Mouse (Mus musculus): ENCODE results near the gene Wee2.

DNA sequence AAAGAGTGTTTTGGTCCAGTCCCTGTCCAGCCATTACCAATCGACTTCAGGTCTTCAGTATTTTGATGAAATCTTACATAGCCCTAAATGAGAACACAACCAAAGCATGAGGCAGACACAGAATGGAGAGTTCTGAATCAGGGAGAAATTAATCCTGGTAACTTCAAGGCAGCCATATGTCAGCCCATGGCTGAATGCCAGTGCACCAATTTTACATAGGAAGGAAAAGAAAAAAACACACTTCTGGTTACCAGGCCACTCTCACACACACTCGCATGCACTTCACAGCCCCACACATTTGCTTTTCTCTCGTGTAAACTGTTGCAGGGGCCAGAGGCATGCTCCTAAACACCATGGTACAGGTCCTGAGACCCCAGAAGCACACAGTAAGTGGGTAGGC, 8.0 kb upstream of the Wee2 start:
- no peak for TF ChIP-seq USF1 (IDR thresholded peaks at IDR 0.05; ENCODE audit: low read depth)
- TF ChIP-seq CTCF (IDR thresholded peaks at IDR 0.05; ENCODE audit: control insufficient read depth, insufficient read depth, insufficient read length), result no peak
- TF ChIP-seq CEBPB (IDR thresholded peaks at IDR 0.05; ENCODE audit: low read depth), result no peak
- no peak for TF ChIP-seq MYOD1 (IDR thresholded peaks at IDR 0.05; ENCODE audit: control insufficient read depth, insufficient read length, low read depth)
- TF ChIP-seq MAX (IDR thresholded peaks at IDR 0.05), result no peak
- no peak for TF ChIP-seq MYOG (IDR thresholded peaks at IDR 0.05; ENCODE audit: control insufficient read depth, extremely low read depth, insufficient read length)
